Comparison of ENCODE assay signal across 12 mouse cellular contexts in genomic region chr1:59902634-59903033, GRCm38 (mm10). TPM values are rescaled to one million over a fixed set of nuclear protein-coding genes. Genes with fewer than 3 reads are reported as not detected.
DNase-seq lines count a peak whose midpoint lies in the region; ATAC-seq lines count a peak whose summit lies in the region.
"Had no signal": no experiment of that assay in that cellular context is flagged by ENCODE, and none has a peak within 500 bp of the region (broad histone marks: within the 10 kb centered on the region; RNA-seq: fewer than 3 reads in every experiment).

No protein-coding gene starts in this region.

- peak; percentile 12 for DNase-seq in gastrocnemius, adult 18-20 months (ENCODE audit: low spot score)
- no peak for DNase-seq in gastrocnemius, adult 8-10 months (ENCODE audit: low spot score in 2 of 2)
- peak; percentile 26 for DNase-seq in heart, postnatal 25 days (ENCODE audit: low spot score)
- no peak for DNase-seq in cerebellum, adult 11 months
- no peak for DNase-seq in left cerebral cortex, postnatal 14 days (ENCODE audit: low spot score in 2 of 2)
- no peak for DNase-seq in urinary bladder, postnatal 10 days (ENCODE audit: low spot score)
- DNase-seq: cerebellum, postnatal 14 days; thymus, postnatal 4 days had no signal

- no peak overlapping the region for H3K9ac ChIP-seq in lung, embryonic 15.5 days

- ATAC-seq in lung, embryonic 15.5 days (ENCODE audit: borderline replicate concordance, extremely low read depth, low FRiP score, low TSS enrichment), result peak; percentile 65
- ATAC-seq: hindbrain, embryonic 16.5 days had no signal

- no peak overlapping the region for H3K4me3 ChIP-seq in brown adipose tissue, adult 24 weeks (ENCODE audit: insufficient read depth, low read depth, low read length)
- no peak overlapping the region for H3K4me3 ChIP-seq in lung, embryonic 15.5 days
- H3K4me3 ChIP-seq: left cerebral cortex, adult 2 months had no signal

- H3K9me3 ChIP-seq in lung, embryonic 15.5 days, result no peaks in the 10 kb centered on the region

- H3K4me2 ChIP-seq in lung, embryonic 15.5 days, result no peak overlapping the region

- no peaks in the 10 kb centered on the region for H3K27me3 ChIP-seq in lung, embryonic 15.5 days

- H3K36me3 ChIP-seq in lung, embryonic 15.5 days, result no peaks in the 10 kb centered on the region

- intact Hi-C loops in heart, postnatal 25 days (cut with DNase I), result no loop called here
- intact Hi-C loops in left cerebral cortex, postnatal 14 days (cut with DNase I), result no loop called here

- H3K27ac ChIP-seq in brown adipose tissue, adult 24 weeks (replicated peaks; ENCODE audit: low read depth, low read length), result peak overlapping the region; percentile 91
- H3K27ac ChIP-seq in lung, embryonic 15.5 days, result peak overlapping the region; percentile 69; the same call in 1 of the 2 replicates
- H3K27ac ChIP-seq: left cerebral cortex, adult 2 months had no signal

- H3K4me1 ChIP-seq in brown adipose tissue, adult 24 weeks (ENCODE audit: control insufficient read depth, insufficient read depth, insufficient read length, low read length), result peaks cover 18% of the 10 kb centered on the region
- H3K4me1 ChIP-seq in lung, embryonic 15.5 days, result peaks cover 5% of the 10 kb centered on the region; the same call in 1 of the 2 replicates

- WGBS in lung, embryonic 15.5 days, result 8% methylated on average over 3 of the region's 3 CpGs

RNA-seq across cellular contexts. Expression of gene Fam117b, which starts 10.2 kb away (rescaled TPM):
- 1 to 10 TPM; 4.3 to 9.6 TPM for total RNA-seq in gastrocnemius, adult 18-20 months (2021)
- 1 to 10 TPM; 4.1 to 5.9 (median 5.1) TPM for total RNA-seq in gastrocnemius, adult 8-10 months (2022)
- polyA plus RNA-seq in brown adipose tissue, adult 24 weeks (2012; ENCODE audit: insufficient read depth, insufficient read length, missing spikeins), result 3.8 and 5.0 TPM in 2 replicates
- 10 to 100 TPM; 11.2 to 17.4 TPM for total RNA-seq in heart, postnatal 25 days (2021)
- 10.8 and 13.1 TPM in 2 replicates for polyA plus RNA-seq in lung, embryonic 15.5 days (2015; fragmentation: Nextera tagmentation; extraction: Ambion mirVana)
- total RNA-seq in left cerebral cortex, postnatal 14 days (2021), result 10 to 100 TPM; 51.4 to 51.7 TPM

Comparison
In these comparisons a context has a peak if more than half of its experiments do, and no peak if none do; other contexts are left out.
1. DNase-seq: peak in gastrocnemius, adult 18-20 months (single experiment) and heart, postnatal 25 days (single experiment); none in gastrocnemius, adult 8-10 months (0 of 2), cerebellum, adult 11 months (single experiment), left cerebral cortex, postnatal 14 days (0 of 2) and urinary bladder, postnatal 10 days (single experiment).